Mouse (Mus musculus) regulatory T cell (primary cell): ENCODE measurements at regions not wholly inside any gene's neighbourhood (a gene's known extent, or its start where the extent isn't known, plus 50 kb on each side); places are given as distances from the start of the nearest gene placed in this dataset.

Experiments used
- in situ Hi-C: fragments of 300-600 bp; cut with MboI, MseI; formaldehyde crosslinking; loops from one replicate; pipeline ENCODE4 v1.15.1; 2025; ENCODE audit warnings: high pct_unique_total_duplicates

GRCm38 (mm10) chr2:33941316-33941715 lies 53.6 kb upstream of the Mvb12b start:
- in situ Hi-C loops: no loop called here

GRCm38 (mm10) chr2:33939836-33940235 lies 52.1 kb upstream of the Mvb12b start:
- in situ Hi-C loops: no loop called here
